Mouse (Mus musculus) brain, embryonic 18.5 days (tissue): ENCODE data around the gene 4930469K13Rik.

Source experiments
- DNase-seq: peaks from one replicate; pipeline ENCODE4 v3.0.0-alpha.2; 2012; ENCODE audit warnings: low read depth, low spot score

The 4930469K13Rik gene

DNA sequence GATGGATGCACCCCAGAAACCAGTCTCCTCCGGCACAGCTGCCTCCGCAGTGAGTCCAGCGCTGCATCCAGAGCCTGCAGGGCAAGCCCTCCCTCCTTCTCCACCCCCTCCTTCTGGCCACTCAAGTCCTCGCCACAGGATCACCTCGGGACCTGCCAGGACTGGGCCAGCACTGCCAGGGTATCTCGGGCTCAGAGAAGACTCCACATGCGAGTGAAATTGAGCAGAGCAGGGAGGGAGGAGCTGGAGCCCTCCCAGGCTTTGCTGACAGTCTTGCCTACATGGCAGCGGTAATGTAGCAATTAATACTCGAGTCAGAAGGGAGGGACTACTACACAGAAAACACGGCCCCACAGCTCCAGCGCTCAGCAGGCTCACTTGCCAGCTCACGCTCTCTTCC is 105.4 kb downstream of the 4930469K13Rik start, which contains the start of gene Kcnip1:
Kcnip1 (minus strand) TSS at position 215 of the 400 bp plus-strand sequence.
- no peak for DNase-seq

GRCm38 (mm10) chr11:33990002-33990401 is 108.4 kb downstream of the 4930469K13Rik start:
- DNase-seq = no peak

DNA sequence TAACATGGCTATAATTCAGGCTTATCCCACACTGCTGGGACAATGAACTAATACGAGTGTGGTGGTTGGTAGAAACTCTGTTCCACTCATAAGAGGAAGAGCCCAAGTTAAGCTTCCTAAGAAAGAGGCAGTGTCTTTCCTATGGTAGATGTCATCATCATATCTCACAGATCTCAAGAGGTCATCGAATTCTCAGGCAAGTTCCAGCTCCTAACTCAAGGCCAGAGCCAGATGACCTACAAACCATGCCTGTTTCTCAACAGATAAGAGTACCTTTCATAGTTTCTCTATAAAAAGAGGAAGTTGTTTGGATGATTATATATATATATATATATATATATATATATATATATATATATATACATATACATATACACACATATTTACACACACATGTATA is 111.8 kb downstream of the 4930469K13Rik start:
- no peak for DNase-seq

DNA sequence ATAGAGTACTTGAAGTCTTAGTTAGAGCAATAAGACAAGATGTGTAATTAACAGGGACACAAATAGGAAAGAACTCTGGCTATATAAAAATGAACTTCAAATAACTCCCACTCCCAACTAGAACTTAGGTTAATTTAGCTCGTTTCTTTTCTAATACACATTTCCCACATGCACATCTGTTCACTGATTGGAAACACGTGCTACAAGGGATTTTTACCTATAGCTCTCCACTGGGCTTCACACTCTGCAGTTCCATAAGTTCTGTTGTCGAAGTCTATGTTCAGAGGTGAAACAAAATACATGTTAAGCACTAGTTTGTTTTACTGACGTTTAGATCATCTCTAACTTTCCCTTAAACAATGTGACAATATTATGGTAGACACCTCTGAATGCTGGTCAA is 118.2 kb downstream of the 4930469K13Rik start:
- no peak for DNase-seq

DNA sequence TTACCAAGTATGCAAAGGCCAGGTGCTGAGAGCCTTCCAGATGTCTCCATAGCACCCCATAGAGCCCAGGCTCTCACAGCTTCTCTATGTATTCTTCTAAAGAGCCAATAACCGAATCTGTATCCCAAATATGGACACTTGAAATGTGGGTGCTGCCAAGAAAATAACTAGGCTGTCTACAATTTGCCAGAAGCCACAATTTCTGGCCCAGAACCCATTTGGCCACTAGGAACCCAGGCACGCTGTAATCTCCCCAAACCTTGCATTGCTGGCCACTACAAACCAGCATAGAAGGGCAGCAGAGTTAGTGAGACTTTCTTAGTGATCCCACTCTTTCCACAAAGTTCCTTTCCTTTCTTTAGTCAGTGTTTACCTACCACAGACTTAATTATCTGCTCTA is 123.2 kb downstream of the 4930469K13Rik start:
- no peak for DNase-seq

GRCm38 (mm10) chr11:33974341-33975040 is 123.9 kb downstream of the 4930469K13Rik start:
- DNase-seq = no peak

DNA sequence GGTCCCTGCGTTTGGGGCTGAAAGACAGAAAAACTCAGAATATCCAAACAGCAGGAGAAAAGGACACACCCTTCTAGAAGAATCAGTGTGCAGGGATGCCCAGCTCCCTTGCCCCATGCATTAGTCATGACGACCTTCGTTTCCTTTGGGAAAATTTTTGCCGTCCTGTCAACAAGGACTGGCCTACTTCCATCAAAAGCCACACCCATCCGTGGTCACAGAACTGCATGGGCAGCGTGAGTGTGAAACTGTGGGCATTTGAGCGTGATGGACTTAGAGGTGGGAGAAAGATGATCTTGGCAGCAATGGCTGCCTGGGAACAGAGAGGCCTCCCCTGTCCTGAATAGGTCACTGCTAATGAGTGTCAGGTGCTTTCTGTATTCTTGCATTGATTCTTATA is 126.2 kb downstream of the 4930469K13Rik start:
- DNase-seq = no peak

DNA sequence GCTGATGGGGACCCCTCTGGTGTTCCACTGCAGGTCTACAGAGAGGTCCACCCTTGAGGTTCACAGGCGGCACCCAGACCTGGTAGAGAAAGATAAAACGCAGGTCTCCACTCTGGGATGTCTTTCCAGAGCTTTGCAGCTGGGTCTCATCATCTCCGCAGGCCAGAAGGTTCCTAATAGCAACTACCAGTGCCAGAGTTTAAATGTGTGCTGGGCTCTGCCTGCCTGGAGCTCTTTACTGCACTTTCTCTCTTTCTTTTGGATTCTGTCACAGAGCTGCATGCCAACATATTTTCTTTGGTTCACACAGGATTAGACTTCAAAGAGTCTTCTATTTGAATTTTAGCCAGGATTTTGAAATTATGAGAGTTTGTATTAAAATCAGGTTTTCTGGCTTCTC is 129.2 kb downstream of the 4930469K13Rik start:
- no peak for DNase-seq

DNA sequence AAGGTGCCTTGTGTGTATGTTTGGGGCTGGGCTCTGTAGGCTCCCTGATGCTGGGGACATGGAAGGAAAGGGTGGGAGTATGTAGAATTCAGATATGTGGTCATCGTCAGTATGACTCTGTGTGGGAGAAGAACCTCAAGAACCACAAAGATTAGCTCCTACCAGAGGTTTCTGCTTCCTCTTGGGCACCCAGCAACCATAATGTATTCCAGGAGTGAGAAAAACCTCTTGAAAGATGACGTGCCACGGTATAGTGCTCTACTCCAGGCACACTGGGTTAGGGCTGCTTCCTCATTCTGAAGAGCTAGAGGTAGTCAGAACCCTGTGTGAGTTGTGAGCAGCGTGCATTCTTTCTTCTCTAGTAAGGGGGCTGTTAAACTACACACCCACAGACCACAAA is 130.6 kb downstream of the 4930469K13Rik start:
- no peak for DNase-seq

DNA sequence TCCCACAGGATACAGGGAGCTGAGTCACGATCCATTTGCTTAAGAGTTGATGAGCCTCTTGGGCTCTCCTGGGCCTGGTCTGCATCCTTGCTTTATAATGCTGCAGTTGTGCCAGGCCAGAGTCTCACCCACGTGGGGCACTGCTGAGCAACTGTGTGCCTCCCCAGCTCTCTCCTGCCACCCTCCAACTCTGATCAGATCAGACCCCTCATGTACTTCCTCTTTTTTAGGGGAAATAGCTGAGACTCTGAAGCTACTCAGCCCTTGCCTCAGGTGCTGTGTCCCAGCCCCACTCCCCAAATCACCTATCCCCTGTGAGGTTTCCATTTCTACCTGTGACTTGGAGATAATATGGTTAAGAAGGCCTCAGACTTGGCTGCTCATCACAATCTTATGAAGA is 133.0 kb downstream of the 4930469K13Rik start:
- no peak for DNase-seq

DNA sequence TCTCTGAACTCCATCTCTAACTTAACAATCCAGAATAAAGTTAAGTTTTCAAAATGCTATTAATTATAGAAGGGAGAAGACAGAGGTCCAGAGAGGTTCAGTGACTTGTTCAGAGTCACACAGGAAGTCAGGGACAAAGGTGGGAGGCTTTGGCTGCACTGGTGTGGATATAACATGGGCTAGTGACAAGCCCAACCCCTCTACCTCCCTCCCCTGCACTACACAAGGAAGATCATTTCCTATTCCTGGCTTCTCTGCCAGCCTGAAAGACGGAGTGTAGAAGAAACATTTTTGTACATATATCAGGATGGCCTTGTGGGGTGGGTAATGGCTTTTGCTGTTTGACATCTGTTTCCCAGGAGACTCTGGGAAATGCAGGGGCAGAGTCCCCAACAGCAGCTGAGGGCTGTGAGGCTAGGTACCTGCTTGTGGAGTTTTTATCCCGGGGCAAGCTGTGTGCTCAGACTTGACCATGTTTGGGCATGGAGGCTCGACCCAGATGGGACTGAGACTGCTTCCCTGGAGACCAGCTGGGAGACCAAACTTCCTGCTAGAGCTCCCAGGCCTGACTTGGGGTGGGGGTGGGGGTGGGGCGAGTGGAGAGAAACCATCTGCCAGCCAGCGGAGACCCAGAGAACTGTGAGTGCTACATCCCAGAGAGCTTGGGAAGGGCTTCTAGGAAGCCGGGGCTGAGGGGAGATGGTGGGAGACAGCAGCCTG is 135.5 kb downstream of the 4930469K13Rik start, which contains the start of gene Kcnmb1:
Kcnmb1 (plus strand) TSS at position 326 of the 720 bp plus-strand sequence.
- no peak for DNase-seq

- no peak for DNase-seq
Measured at GRCm38 (mm10) chr11:33962178-33962577, 136.2 kb downstream of the 4930469K13Rik start.

DNA sequence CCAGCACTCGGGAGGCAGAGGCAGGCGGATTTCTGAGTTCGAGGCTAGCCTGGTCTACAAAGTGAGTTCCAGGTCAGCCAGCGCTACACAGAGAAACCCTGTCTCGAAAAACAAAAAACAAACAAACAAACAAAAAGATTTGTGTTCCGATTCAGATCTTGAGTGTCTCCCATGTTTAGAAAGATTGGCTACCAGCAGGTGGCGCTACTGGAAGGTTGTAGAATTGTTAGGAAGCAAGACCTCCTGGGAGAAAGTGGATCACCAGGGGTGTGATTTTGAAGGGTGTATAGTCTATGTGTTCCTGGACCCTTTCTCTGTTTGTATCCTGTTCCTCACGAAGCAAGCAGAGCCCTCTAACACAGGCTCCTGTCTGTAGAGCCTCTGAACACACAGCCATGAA is 139.6 kb downstream of the 4930469K13Rik start:
- no peak for DNase-seq

GRCm38 (mm10) chr11:33957595-33957994 is 140.8 kb downstream of the 4930469K13Rik start:
- no peak for DNase-seq

- no peak for DNase-seq
Measured at GRCm38 (mm10) chr11:33956623-33957022, 141.7 kb downstream of the 4930469K13Rik start.

DNA sequence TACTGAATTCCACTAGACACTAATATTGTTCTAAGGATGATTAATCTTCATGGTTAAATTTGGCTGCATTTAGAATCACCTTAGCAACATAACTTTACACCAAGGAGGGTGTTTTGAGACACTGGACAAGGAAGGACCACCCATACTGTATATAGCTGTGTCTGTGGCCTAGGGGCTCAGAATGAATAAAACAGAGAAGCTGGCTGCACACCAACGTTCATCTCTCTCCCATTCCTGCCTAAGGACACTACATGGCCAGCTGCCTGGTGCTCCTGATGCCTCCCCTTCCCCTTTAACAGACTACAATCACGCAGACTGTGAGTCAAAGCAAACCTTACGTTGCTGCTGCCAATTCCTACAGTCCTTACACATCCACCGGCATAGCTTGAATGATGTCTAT is 142.4 kb downstream of the 4930469K13Rik start:
- no peak for DNase-seq

- no peak for DNase-seq
Measured at GRCm38 (mm10) chr11:33951684-33952625, 146.4 kb downstream of the 4930469K13Rik start.

GRCm38 (mm10) chr11:33951155-33951554 is 147.2 kb downstream of the 4930469K13Rik start:
- DNase-seq = no peak

- no peak for DNase-seq
Measured at GRCm38 (mm10) chr11:33946501-33946900, 151.9 kb downstream of the 4930469K13Rik start.

DNA sequence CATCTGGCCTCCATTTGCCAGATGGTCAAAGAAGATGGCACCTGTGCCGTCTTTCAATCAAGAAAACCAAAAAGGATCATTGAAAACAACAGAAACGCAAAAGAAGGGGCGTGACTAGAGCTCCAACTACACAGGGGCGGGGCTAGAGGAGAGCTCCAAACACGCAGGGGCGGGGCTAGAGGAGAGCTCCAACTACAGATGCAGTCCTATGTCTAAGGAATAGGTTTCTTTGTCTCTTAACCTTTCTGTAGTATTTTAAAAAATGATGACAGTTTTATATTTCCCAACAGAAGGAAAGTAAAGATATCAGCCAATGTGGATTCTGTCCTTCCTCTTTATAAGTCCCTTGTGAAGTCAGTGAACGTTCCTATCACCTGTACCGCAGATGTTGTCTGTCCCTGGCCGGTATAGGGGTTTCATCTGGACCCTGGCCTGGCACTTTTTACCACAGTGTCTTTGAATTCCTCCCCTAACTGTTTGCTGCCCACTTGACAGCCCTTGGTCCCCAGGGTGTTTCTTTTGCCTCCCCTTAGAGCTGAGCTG is 153.5 kb downstream of the 4930469K13Rik start:
- no peak for DNase-seq

GRCm38 (mm10) chr11:33944067-33944785 is 154.1 kb downstream of the 4930469K13Rik start:
- DNase-seq = no peak
